ENCODE assay signal across 8 mouse cellular contexts in the genomic region with DNA sequence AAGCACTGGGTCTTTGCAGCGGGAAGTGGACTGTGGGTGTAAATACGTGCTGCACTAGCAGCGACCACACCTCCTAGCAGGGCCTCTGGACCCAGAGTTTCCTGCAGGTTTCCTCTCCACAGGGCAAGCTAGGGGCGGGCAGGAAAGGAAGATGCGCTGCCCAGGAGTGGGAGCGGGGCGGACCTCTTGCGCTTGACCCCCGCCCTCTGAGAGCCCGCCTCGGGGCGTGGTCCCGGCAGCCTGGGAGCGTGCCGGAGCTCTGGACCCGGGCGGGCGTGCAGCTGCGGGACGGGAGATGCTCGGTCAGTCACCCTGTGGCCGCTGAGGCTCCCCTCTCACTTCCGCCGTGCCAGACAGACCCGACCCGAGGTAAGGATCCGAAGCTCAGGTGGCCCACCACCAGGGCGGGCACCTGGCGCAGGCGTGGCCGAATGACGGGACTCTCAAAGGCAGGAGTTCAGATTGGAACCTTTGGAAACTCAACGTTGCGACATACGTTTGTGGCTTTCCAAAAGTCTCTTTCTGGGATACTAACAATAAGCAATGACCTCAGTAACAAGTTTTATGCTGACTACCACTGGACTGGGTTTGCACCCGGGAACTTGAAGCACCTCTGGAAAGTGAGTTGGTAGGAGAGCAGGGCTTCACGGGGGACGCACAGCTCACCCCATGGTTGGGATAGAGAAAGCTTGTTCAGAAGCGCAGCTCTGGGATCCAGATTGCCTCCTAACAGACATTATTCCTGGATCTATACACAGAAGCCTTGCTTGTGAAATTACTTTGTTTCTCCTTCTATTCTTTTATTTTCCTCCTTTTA. TPM values are rescaled to one million over a fixed set of nuclear protein-coding genes. Genes with fewer than 3 reads are reported as not detected.
DNase-seq lines count a peak whose midpoint lies in the region; ATAC-seq lines count a peak whose summit lies in the region.

Gene Thsd1 (plus strand): TSS at position 253 of the 817 bp plus-strand sequence.

- peak; percentile 32; the same call in 1 of the 2 replicates for ATAC-seq in embryonic facial prominence, embryonic 13.5 days (ENCODE audit: insufficient number of reproducible peaks, insufficient read depth, low FRiP score, low TSS enrichment, low read depth)
- ATAC-seq in heart, embryonic 13.5 days (ENCODE audit: extremely low read depth, insufficient number of reproducible peaks, low FRiP score, low TSS enrichment), result peak; percentile 68
- ATAC-seq in kidney, embryonic 15.5 days (replicated peaks; ENCODE audit: low FRiP score), result peak; percentile 91

- peak within 1 kb of the TSS; percentile 95 for H3K4me2 ChIP-seq in embryonic facial prominence, embryonic 13.5 days
- H3K4me2 ChIP-seq in heart, embryonic 13.5 days, result peak within 1 kb of the TSS; percentile 94
- H3K4me2 ChIP-seq in kidney, embryonic 15.5 days, result peak within 1 kb of the TSS; percentile 93

- peaks cover 26% of the 10 kb centered on the region for H3K27me3 ChIP-seq in embryonic facial prominence, embryonic 13.5 days
- peaks cover 14% of the 10 kb centered on the region; the same call in 1 of the 2 replicates for H3K27me3 ChIP-seq in heart, embryonic 13.5 days (replicated peaks)
- peaks cover 9% of the 10 kb centered on the region for H3K27me3 ChIP-seq in kidney, embryonic 15.5 days

- 0 out of 2 replicates have a peak within 1 kb of the TSS, but pooled peaks have one; percentile 4 for H3K27ac ChIP-seq in embryonic facial prominence, embryonic 13.5 days
- peak within 1 kb of the TSS; percentile 78 for H3K27ac ChIP-seq in heart, embryonic 13.5 days (replicated peaks)
- H3K27ac ChIP-seq in kidney, embryonic 15.5 days, result peak within 1 kb of the TSS; percentile 41

- H3K9ac ChIP-seq in embryonic facial prominence, embryonic 13.5 days, result peak within 1 kb of the TSS; percentile 72
- peak within 1 kb of the TSS; percentile 83 for H3K9ac ChIP-seq in heart, embryonic 13.5 days
- H3K9ac ChIP-seq in kidney, embryonic 15.5 days, result peak within 1 kb of the TSS; percentile 50

- H3K36me3 ChIP-seq in embryonic facial prominence, embryonic 13.5 days, result peaks cover 13% of the 10 kb centered on the region
- H3K36me3 ChIP-seq in heart, embryonic 13.5 days, result peaks cover 16% of the 10 kb centered on the region
- peaks cover 12% of the 10 kb centered on the region for H3K36me3 ChIP-seq in kidney, embryonic 15.5 days

- WGBS in embryonic facial prominence, embryonic 13.5 days, result under 1% methylated on average over 39 of the region's 39 CpGs
- under 1% methylated on average over 39 of the region's 39 CpGs for WGBS in heart, embryonic 13.5 days
- WGBS in kidney, embryonic 15.5 days, result under 1% methylated on average over 39 of the region's 39 CpGs

- peaks cover 10% of the 10 kb centered on the region for H3K4me1 ChIP-seq in embryonic facial prominence, embryonic 13.5 days
- peaks cover 19% of the 10 kb centered on the region for H3K4me1 ChIP-seq in heart, embryonic 13.5 days
- peaks cover 9% of the 10 kb centered on the region; the same call in 1 of the 2 replicates for H3K4me1 ChIP-seq in kidney, embryonic 15.5 days

- H3K9me3 ChIP-seq in embryonic facial prominence, embryonic 13.5 days, result no peaks in the 10 kb centered on the region
- H3K9me3 ChIP-seq in heart, embryonic 13.5 days, result no peaks in the 10 kb centered on the region
- no peaks in the 10 kb centered on the region for H3K9me3 ChIP-seq in kidney, embryonic 15.5 days (replicated peaks)

- H3K4me3 ChIP-seq in embryonic facial prominence, embryonic 13.5 days, result peak within 1 kb of the TSS; percentile 61
- peak within 1 kb of the TSS; percentile 71 for H3K4me3 ChIP-seq in heart, embryonic 13.5 days
- H3K4me3 ChIP-seq in kidney, embryonic 15.5 days (replicated peaks), result peak within 1 kb of the TSS; percentile 60

- DNase-seq in CD4-positive helper T cell, adult 2 months (ENCODE audit: low read depth, low spot score), result peak; percentile 37
- DNase-seq in WW6 (ENCODE audit: low read depth, low spot score), result peak; percentile 39
- peak; percentile 80 for DNase-seq in lung, postnatal 25 days (ENCODE audit: low spot score)
- DNase-seq in retina, postnatal 1 day, result peak; percentile 73
- DNase-seq in layer of hippocampus, adult 9-10 months (ENCODE audit: low spot score), result no peak

RNA-seq across cellular contexts. Expression of gene Thsd1, which starts in this region (rescaled TPM):
- 9.8 and 10.2 TPM in 2 replicates for polyA plus RNA-seq in embryonic facial prominence, embryonic 13.5 days (2015; fragmentation: Nextera tagmentation; extraction: Ambion mirVana)
- 15.0 and 15.3 TPM in 2 replicates for polyA plus RNA-seq in heart, embryonic 13.5 days (2015; fragmentation: Nextera tagmentation; extraction: Ambion mirVana)
- polyA plus RNA-seq in kidney, embryonic 15.5 days (2015; fragmentation: Nextera tagmentation; extraction: Ambion mirVana), result 14.5 and 16.3 TPM in 2 replicates

Comparison
In these comparisons a context has a peak if more than half of its experiments do, and no peak if none do; other contexts are left out.
1. ATAC-seq: peak in every context shown above with its lines; median percentile 91 in kidney, embryonic 15.5 days; 68 in heart, embryonic 13.5 days; 32 in embryonic facial prominence, embryonic 13.5 days.
2. H3K27ac ChIP-seq: peak in every context shown above with its lines; median percentile 78 in heart, embryonic 13.5 days; 41 in kidney, embryonic 15.5 days; 4 in embryonic facial prominence, embryonic 13.5 days.